Mouse (Mus musculus) MEL (cell line): ENCODE data around the gene Ofcc1. TPM values are rescaled to one million over a fixed set of nuclear protein-coding genes. Genes with fewer than 3 reads are reported as not detected.

Experiments used
- DNase-seq: peaks from one replicate; pipeline ENCODE4 v3.0.0; 2011; ENCODE audit warnings: low read depth, low spot score
- H3K27ac ChIP-seq: 2 replicates; pipeline ENCODE4 v1.5.1; 2012; ENCODE audit warnings: low read depth, mild to moderate bottlenecking, control low read depth, low read length, moderate library complexity; ENCODE audit not compliant: control insufficient read depth
- H3K27me3 ChIP-seq, 2 experiments: fragments of 150-350 bp in 1 of 2; sonication (generic) in 1 of 2; 2 replicates each; pipeline ENCODE4 v1.6.1; 2012; ENCODE audit warnings: low read length in 2 of 2, mild to moderate bottlenecking in 2 of 2, improper control_type of control experiment in 1 of 2, moderate library complexity in 1 of 2; ENCODE audit not compliant: insufficient read depth in 2 of 2, control insufficient read depth in 1 of 2
- H3K36me3 ChIP-seq, 2 experiments: 2 replicates each; pipeline ENCODE4 v1.6.1; 2012 to 2014; ENCODE audit warnings: low read length in 2 of 2, improper control_type of control experiment in 1 of 2, inconsistent platforms in 1 of 2, mild to moderate bottlenecking in 1 of 2; ENCODE audit not compliant: insufficient read depth in 2 of 2, control insufficient read depth in 1 of 2
- H3K4me1 ChIP-seq, 2 experiments: fragments of 150-350 bp in 1 of 2; sonication (generic) in 1 of 2; 2 replicates each; pipeline ENCODE4 v1.6.1; 2012; ENCODE audit warnings: low read length in 2 of 2, improper control_type of control experiment in 1 of 2, mild to moderate bottlenecking in 1 of 2; ENCODE audit not compliant: insufficient read depth in 2 of 2, control insufficient read depth in 1 of 2
- H3K4me3 ChIP-seq, 2 experiments: fragments of 150-350 bp in 1 of 2; sonication (generic) in 1 of 2; 2 replicates each; pipeline ENCODE4 v1.5.1; 2012; ENCODE audit warnings: low read depth in 2 of 2, low read length in 2 of 2, mild to moderate bottlenecking in 2 of 2, moderate library complexity in 2 of 2, control low read depth in 1 of 2, improper control_type of control experiment in 1 of 2; ENCODE audit not compliant: control insufficient read depth in 1 of 2, insufficient read depth in 1 of 2
- H3K79me2 ChIP-seq: 2 replicates; pipeline ENCODE4 v1.6.1; 2012; ENCODE audit warnings: mild to moderate bottlenecking, low read length, moderate library complexity; ENCODE audit not compliant: control insufficient read depth, poor library complexity, insufficient read depth
- H3K9ac ChIP-seq: 2 replicates; pipeline ENCODE4 v1.6.1; 2012; ENCODE audit warnings: low read depth, mild to moderate bottlenecking, control low read depth, low read length, moderate library complexity; ENCODE audit not compliant: control insufficient read depth, poor library complexity, severe bottlenecking
- H3K9me3 ChIP-seq: fragments of 150-350 bp; sonication (generic); replicated peaks from 2 replicates; pipeline ENCODE4 v1.6.1; 2012; ENCODE audit warnings: mild to moderate bottlenecking, low read length, improper control_type of control experiment, moderate library complexity; ENCODE audit not compliant: insufficient read depth
- BHLHE40 ChIP-seq: IDR thresholded peaks from 2 replicates; pipeline ENCODE4 v1.6.1; 2012; ENCODE audit warnings: low read depth, mild to moderate bottlenecking, inconsistent platforms, low read length, improper control_type of control experiment, borderline replicate concordance
- CHD1 ChIP-seq: IDR thresholded peaks from 2 replicates; pipeline ENCODE4 v1.6.1; 2012; ENCODE audit warnings: low read depth, mild to moderate bottlenecking, inconsistent platforms, low read length, improper control_type of control experiment
- CHD2 ChIP-seq: IDR thresholded peaks from 2 replicates; pipeline ENCODE4 v1.6.1; 2011; ENCODE audit warnings: low read length, improper control_type of control experiment
- E2F4 ChIP-seq: IDR thresholded peaks from 2 replicates; pipeline ENCODE4 v1.6.1; 2011; ENCODE audit warnings: low read depth, low read length, improper control_type of control experiment, borderline replicate concordance
- ETS1 ChIP-seq: IDR thresholded peaks from 2 replicates; pipeline ENCODE4 v1.6.1; 2012; ENCODE audit warnings: low read depth, mild to moderate bottlenecking, inconsistent platforms, low read length, improper control_type of control experiment, moderate library complexity
- GABPA ChIP-seq: IDR thresholded peaks from 2 replicates; pipeline ENCODE4 v1.6.1; 2012; ENCODE audit warnings: low read depth, mild to moderate bottlenecking, inconsistent platforms, low read length, improper control_type of control experiment, moderate library complexity
- GATA1 ChIP-seq: IDR thresholded peaks from 2 replicates; pipeline ENCODE4 v1.6.1; 2011; ENCODE audit warnings: low read depth, low read length, improper control_type of control experiment
- HCFC1 ChIP-seq: IDR thresholded peaks from 2 replicates; pipeline ENCODE4 v1.6.1; 2012; ENCODE audit warnings: low read depth, mild to moderate bottlenecking, inconsistent platforms, low read length, improper control_type of control experiment, moderate library complexity
- MAX ChIP-seq: IDR thresholded peaks from 2 replicates; pipeline ENCODE4 v1.6.1; 2011; ENCODE audit warnings: low read length, improper control_type of control experiment
- MAZ ChIP-seq: IDR thresholded peaks from 2 replicates; pipeline ENCODE4 v1.6.1; 2012; ENCODE audit warnings: low read depth, mild to moderate bottlenecking, inconsistent platforms, low read length, improper control_type of control experiment
- MYC ChIP-seq: IDR thresholded peaks from 2 replicates; pipeline ENCODE4 v1.6.1; 2011; ENCODE audit warnings: low read depth, mild to moderate bottlenecking, low read length, improper control_type of control experiment, moderate library complexity
- POLR2A ChIP-seq, 2 experiments: IDR thresholded peaks; 2 replicates each; pipeline ENCODE4 v1.6.1; 2011 to 2012; ENCODE audit warnings: low read length in 2 of 2, mild to moderate bottlenecking in 2 of 2, control low read depth in 1 of 2, improper control_type of control experiment in 1 of 2, low read depth in 1 of 2, moderate library complexity in 1 of 2; ENCODE audit not compliant: control insufficient read depth in 1 of 2, insufficient read depth in 1 of 2, poor library complexity in 1 of 2
- RCOR1 ChIP-seq: IDR thresholded peaks from 2 replicates; pipeline ENCODE4 v1.6.1; 2012; ENCODE audit warnings: low read depth, mild to moderate bottlenecking, inconsistent platforms, low read length, improper control_type of control experiment
- SIN3A ChIP-seq: IDR thresholded peaks from 2 replicates; pipeline ENCODE4 v1.6.1; 2012; ENCODE audit warnings: low read length, improper control_type of control experiment, inconsistent platforms
- USF2 ChIP-seq, 2 experiments: IDR thresholded peaks; 2 replicates each; pipeline ENCODE4 v1.6.1; 2011 to 2012; ENCODE audit warnings: improper control_type of control experiment in 2 of 2, low read length in 2 of 2, borderline replicate concordance in 1 of 2, inconsistent platforms in 1 of 2, low read depth in 1 of 2, mild to moderate bottlenecking in 1 of 2; ENCODE audit not compliant: insufficient read depth in 1 of 2
- polyA plus RNA-seq, 2 experiments: library from polyadenylated mRNA; stranded (reverse) in 1 of 2; unstranded in 1 of 2; fragments of >175 nt in 1 of 2; fragments of >200 nt in 1 of 2; gene quantifications; 2 replicates each; pipeline versions ENCODE4 v1.2.1 to v1.2.4; 2012; ENCODE audit warnings: low replicate concordance in 2 of 2, low read depth in 1 of 2; ENCODE audit not compliant: insufficient read length in 2 of 2, insufficient read depth in 1 of 2, missing spikeins in 1 of 2
- total RNA-seq: library from RNA; depleted of rRNA; stranded (reverse); fragments of 300-350 nt; gene quantifications from 2 replicates; pipeline ENCODE4 v1.2.3, GENCODE M21; 2012; rRNA removed

Gene Ofcc1
- total RNA-seq: not detected in 2 replicates
- not detected for polyA plus RNA-seq

DNA sequence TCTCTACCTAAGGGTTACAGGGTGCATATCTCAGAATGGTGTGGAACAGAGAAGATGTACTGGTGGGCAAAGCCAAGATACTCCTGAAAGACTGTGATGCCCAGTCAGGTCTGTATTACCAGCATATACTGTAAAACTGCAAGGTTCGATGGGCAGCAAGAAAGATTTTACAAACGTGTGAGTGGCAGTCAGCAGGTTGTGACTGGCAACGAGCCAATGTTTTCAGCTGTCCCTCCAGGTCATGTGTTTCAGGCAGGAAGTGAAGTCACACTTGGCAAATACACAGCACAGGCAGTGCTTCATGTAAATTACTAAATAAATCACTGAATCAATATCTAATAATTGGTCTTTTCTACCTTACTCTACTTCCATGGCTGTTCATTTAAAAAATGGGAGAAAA is at the start of gene Ofcc1:
Ofcc1 (minus strand) TSS at position 163 of the 400 bp plus-strand sequence.
- no peaks in the 10 kb centered on the region for H3K36me3 ChIP-seq
- no peaks in the 10 kb centered on the region for H3K27me3 ChIP-seq
- H3K9ac ChIP-seq: no peak within 1 kb of the TSS
- no peak for TF ChIP-seq GABPA
- TF ChIP-seq USF2 (IDR thresholded peaks at IDR 0.05; ENCODE audit: borderline replicate concordance in 1 of 2, insufficient read depth in 1 of 2, low read depth in 1 of 2, low read length in 2 of 2): no peak
- TF ChIP-seq CHD2: no peak
- H3K4me3 ChIP-seq: no peak within 1 kb of the TSS
- no peak within 1 kb of the TSS for H3K27ac ChIP-seq
- no peaks in the 10 kb centered on the region for H3K79me2 ChIP-seq
- no peaks in the 10 kb centered on the region for H3K4me1 ChIP-seq
- H3K9me3 ChIP-seq: no peaks in the 10 kb centered on the region
- DNase-seq: no peak

DNA sequence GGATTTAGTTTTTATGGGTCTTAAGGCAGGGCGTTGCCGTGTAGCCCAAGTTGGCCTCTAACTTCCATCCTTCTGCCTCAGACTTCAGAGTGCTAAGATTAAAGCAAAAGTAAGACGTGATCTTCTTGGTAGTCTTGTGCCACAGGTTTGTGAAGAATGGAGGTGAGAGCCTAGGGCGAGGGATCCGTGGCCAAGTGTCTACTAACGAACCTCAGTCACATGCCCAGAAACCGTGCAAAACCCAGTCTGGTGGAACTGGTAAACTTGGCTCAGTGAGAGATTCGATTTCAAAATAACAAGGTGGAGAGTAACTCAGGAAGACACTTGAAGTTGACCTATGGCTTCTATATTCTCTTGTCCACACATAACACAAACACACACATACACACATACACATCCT is 28.9 kb upstream of the Ofcc1 start:
- Histone ChIP-seq H3K9ac (no peak overlapping the region), H3K27ac (no peak overlapping the region), H3K27me3 (no peaks in the 10 kb centered on the region), H3K36me3 (no peaks in the 10 kb centered on the region), H3K4me3 (no peak overlapping the region), H3K4me1 (no peaks in the 10 kb centered on the region), H3K9me3 (no peaks in the 10 kb centered on the region), H3K79me2 (no peaks in the 10 kb centered on the region)
- TF ChIP-seq MAX: no peak
- no peak for TF ChIP-seq BHLHE40
- TF ChIP-seq MYC: no peak
- no peak for TF ChIP-seq POLR2A (IDR thresholded peaks at IDR 0.05; ENCODE audit: control insufficient read depth in 1 of 2, insufficient read depth in 1 of 2, low read depth in 1 of 2, low read length in 2 of 2, poor library complexity in 1 of 2)
- no peak for TF ChIP-seq CHD1
- no peak for TF ChIP-seq RCOR1
- no peak for TF ChIP-seq ETS1
- TF ChIP-seq E2F4: no peak
- TF ChIP-seq GABPA: no peak
- TF ChIP-seq MAZ: no peak
- DNase-seq: no peak

DNA sequence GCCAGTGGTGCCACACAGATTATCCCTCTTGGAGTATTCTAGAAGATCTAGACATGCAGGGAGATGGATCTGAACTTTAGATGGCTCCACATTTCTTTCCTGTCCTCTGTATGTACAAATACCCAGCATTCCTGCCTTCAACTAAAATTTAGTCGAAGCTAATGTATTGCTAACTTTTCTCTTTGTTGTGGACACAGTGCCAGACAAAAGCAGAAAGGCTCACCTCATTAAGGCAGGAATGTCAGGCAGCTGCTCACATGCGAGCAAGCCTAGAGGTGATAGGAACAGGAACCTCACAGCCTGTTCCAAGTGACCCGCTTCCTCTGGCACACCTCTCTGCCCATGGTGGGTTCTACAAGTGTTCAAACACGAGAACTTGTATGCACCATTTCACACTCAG is 26.2 kb upstream of the Ofcc1 start:
- DNase-seq: no peak
- H3K27me3 ChIP-seq: no peaks in the 10 kb centered on the region
- H3K79me2 ChIP-seq: no peaks in the 10 kb centered on the region
- H3K27ac ChIP-seq: no peak overlapping the region
- H3K9me3 ChIP-seq: no peaks in the 10 kb centered on the region
- no peaks in the 10 kb centered on the region for H3K36me3 ChIP-seq
- TF ChIP-seq BHLHE40: no peak
- TF ChIP-seq SIN3A: no peak
- no peak for TF ChIP-seq HCFC1
- no peak for TF ChIP-seq E2F4
- TF ChIP-seq GATA1: no peak
- TF ChIP-seq, all 39 proteins: peak for 0
- no peak overlapping the region for H3K9ac ChIP-seq
- H3K4me3 ChIP-seq: no peak overlapping the region
- H3K4me1 ChIP-seq: no peaks in the 10 kb centered on the region
